Mouse (Mus musculus) layer of hippocampus, adult 9-11 months (tissue): Measurements from ENCODE around the gene Nt5c2.

Experiments
- DNase-seq: peaks from one replicate; pipeline ENCODE4 v3.0.0; 2022

The Nt5c2 gene

DNA sequence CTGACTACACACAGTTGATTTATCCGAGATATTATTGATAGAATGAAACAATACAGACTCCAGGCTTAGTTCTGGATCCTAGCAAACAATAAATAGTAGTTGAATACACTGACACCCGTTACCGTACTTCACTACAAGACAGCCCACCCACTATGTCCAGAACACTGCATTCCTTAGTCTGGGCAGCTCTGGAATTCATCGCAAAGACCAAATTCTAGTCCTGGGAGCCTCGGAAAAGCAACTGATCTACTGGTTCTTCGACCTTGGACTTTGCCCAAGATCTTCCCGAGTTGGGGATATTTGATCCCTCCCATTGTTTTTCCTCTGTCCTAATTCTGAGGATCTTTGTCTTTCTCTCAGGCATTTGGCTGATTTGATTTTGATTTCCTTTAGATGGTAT lies 52.1 kb downstream of the Nt5c2 start:
- no peak for DNase-seq

DNA sequence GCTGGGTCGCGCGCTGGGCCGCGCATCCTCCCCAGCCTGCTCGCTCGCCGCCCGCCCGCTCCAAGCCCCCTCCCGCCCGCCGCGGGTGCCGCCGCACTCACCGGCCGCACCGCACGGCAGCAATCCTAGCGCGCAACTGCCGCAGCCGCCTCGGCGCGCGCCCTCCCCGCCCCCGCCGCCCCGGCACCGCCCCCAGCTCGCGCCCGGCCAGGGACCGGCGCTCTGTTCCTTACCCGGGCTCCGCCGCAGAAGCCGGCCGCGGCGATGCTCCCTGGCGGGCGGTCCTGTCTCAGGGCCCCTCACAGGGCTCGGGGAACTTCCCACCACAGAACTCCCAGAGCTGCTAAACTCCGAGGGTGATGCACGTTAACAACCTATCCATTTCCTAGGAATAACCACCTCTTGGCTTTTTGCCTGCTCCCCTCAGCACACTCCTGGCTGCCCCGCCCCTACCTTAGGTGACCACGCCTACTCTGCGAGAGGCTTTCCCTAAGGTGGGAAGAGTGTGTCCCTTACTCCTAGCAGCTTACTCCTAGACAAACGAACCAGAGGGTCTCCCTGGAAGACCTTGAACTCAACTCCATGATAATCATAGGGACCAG lies 52.7 kb downstream of the Nt5c2 start:
- DNase-seq: peak; percentile 64

- DNase-seq: peak; percentile 89
Measured at GRCm38 (mm10) chr19:46961652-46962051, 53.3 kb downstream of the Nt5c2 start.

GRCm38 (mm10) chr19:46961047-46961651 lies 53.8 kb downstream of the Nt5c2 start:
- DNase-seq: no peak

- DNase-seq: no peak
Measured at GRCm38 (mm10) chr19:46960101-46961046, 54.6 kb downstream of the Nt5c2 start.

GRCm38 (mm10) chr19:46959536-46959935 lies 55.4 kb downstream of the Nt5c2 start:
- no peak for DNase-seq

GRCm38 (mm10) chr19:46958566-46958965 lies 56.4 kb downstream of the Nt5c2 start:
- no peak for DNase-seq

DNA sequence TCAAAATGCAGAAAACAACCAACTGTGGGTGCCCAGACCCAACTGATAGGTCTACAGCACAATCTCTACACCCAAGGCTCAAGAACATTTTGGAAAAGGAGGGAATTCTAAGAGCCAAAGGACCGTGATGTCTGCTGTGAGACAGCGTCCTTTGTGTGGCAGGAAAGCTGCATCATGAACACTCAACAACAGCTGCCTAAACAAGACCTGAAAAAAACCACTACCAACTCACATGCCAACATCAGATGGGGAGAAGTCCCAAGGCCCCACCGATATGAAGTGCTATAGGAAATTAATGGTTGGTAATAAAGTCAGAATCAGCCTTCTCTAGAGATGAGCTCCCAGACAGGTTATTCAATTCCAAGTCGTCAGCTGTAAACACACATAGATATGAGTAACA lies 57.0 kb downstream of the Nt5c2 start:
- no peak for DNase-seq

- DNase-seq: no peak
Measured at GRCm38 (mm10) chr19:46957001-46957400, 58.0 kb downstream of the Nt5c2 start.

- DNase-seq: no peak
Measured at GRCm38 (mm10) chr19:46956410-46956809, 58.5 kb downstream of the Nt5c2 start.

- DNase-seq: no peak
Measured at GRCm38 (mm10) chr19:46955630-46956029, 59.3 kb downstream of the Nt5c2 start.

DNA sequence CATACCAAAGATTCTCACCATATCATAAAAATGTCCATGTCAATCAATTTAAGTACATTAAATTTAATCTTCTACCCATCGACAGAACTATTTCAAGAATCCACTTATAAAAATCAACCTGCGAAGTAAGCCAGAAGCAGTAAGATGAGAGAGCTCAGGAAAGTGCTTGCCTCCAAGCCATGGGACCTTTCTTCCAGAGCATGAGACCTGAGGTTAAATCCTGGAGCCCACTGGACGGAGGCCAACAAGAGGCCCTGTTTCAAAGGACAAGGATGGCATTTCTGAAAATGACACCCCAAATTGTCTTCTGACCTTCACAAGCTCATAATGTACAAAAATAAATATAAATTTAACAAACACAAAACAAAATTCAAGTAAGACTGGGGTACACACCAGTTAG lies 61.4 kb downstream of the Nt5c2 start:
- no peak for DNase-seq

DNA sequence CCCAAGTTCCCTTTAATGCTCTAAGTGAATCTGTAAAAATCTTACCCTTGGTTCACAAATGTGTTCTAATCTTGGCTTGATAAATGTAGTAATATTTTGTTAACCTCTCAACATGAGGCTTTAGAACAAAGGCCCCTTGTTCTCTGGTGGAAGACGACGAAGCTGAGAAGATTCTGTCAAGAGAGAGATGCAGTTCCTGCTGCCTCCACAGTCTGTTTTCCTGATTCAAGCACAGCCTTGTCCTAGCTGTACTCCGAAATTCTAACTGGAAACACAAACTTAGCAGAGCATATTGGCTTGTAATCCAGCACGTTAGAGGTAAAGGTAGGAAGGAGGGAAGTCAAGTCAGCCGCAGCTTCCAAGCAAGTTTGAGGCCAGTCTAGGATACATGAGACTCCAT lies 62.0 kb downstream of the Nt5c2 start:
- no peak for DNase-seq

DNA sequence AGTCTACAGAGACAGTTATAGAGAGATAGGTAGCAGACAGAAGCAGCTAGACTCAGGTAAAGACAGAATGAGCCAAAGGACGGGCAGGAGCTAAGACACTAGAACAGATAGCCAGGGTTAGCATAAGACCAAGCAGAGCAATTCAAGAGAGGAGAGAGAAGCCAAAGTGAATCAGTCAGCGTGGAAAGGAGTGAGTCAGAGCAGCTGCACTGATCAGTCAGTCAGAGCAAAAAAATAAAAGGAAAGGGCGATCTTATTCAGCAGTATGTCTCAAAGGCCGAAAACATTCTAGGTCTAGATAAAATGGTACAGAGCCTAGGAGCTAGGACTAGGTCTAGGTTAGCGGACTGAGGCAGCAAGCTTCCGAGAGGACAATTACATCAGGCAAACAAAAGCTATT lies 70.6 kb downstream of the Nt5c2 start:
- no peak for DNase-seq

GRCm38 (mm10) chr19:46937173-46937572 lies 77.8 kb downstream of the Nt5c2 start:
- DNase-seq: no peak

GRCm38 (mm10) chr19:46934025-46934424 lies 80.9 kb downstream of the Nt5c2 start:
- DNase-seq: peak; percentile 29

DNA sequence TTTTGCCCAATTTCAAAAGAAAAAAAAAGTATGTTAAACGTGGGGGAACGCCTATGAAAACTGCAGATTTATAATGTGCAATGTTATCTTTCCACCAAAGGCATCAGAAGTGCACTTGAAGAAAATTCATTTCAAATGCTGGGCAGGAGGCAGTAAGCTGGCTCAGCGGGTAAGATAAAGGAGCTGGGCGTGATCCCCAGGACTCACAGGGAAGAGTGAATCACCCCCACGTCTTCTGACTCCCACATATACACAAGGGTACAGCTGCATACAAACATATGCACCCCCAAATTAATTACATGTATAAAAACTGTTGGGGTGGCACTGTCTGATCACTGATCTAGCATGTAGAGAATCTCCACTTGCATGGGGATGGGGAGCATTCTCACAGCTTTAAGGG lies 82.3 kb downstream of the Nt5c2 start:
- no peak for DNase-seq

DNA sequence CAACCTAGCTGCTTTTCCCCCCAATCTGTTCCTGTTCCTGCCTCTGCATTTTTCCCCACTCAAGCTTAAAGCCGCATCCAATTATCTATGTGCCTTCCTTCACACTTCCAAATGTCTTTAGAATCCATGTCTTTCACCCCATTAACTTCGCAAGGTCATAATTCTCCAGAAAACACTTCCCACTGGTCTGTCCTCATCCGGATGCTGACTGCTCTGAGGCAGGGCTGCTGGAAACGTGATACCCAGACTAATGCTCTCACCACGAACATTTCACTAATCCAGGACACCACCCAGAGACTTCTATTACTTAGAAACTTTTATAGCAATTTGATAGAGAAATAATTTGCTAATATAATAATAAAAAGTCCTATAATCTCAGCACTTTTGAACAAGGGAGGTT lies 84.9 kb downstream of the Nt5c2 start:
- DNase-seq: no peak

DNA sequence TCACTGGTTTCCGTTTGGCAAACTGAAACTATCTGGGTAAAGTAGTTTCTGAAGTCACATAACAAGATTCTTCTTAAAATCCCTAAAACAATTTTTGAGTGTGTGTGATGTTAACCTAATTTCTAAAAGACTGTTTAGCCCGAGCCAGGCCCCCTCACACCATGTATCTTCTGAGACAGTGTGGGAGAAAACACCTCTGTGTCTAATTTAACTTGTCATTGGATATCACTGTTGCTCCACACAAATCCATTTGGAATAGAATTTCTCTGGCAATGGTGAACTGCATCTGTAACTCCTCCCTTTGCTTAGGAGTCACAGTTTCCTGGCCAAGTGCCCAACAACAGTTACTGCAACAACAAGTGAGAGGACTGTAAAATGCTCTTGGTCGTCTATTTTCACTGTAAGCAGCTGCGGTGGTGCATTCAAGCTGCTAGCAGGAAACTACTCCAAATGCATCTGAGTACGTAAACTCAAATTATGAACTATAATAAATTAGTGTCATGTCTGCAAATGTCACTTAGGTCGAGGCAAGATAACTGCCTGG lies 85.8 kb downstream of the Nt5c2 start:
- peak; percentile 50 for DNase-seq

- no peak for DNase-seq
Measured at GRCm38 (mm10) chr19:46928136-46928535, 86.8 kb downstream of the Nt5c2 start.

DNA sequence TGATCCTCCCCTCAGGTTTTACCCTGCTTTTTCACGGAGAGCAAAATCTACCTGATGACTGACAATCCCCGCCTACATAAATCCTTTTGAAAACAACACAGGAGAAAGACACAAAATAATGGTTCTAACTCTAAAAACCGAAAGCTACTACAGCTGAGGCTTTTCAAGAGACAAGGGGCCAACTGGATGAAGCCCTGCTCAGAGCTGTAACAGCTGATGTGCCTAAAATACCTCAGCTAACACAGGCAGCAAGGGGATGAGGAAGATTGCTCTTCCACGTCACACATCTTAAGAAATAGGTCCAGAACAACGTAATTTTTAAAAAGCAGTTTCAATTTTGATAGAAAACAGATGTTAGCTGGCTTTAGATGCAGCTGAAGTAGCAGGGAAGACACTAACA lies 88.0 kb downstream of the Nt5c2 start:
- DNase-seq: no peak

DNA sequence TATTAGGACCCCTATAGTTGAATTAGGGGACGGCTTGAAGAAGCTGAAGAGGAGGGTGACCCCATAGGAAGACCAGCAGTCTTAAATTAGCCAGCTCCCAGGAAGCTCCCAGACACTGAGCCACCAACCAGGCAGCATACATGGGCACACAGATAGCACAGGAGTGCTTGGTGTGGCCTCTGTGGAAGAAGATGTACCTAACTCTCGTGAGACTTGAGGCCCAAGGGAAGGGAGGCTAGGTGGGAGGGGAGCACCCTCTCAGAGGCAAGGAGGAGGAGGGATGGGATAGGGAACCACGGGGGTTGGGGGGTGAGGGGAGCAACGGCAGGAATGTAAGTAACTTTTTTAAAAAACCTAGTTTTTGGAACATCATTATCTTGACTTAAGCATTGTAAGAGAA lies 88.6 kb downstream of the Nt5c2 start:
- no peak for DNase-seq

DNA sequence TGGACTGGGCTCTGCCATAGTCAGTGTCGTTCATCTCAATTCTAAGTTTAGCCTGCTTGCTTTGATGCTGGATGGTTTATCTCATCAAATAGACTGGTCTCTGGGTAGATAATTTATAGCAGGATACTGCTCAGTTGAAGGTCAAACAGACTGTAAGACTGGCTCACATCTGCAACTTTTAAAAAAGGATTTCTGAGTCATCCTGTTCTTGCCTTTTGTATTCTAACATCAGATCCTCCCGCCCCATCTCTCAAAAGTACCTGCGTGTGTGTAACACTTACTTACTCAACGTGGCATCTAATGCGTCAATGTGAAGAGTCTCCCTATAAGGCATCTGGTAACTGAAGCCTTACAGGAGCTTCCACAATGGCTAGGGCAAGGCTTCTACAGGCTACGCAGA lies 94.4 kb downstream of the Nt5c2 start:
- no peak for DNase-seq
